Mouse (Mus musculus) induced T-regulatory cell, adult 2 months (primary cell): ENCODE results near the gene Fmn2.

Experiments used
- DNase-seq: peaks from one replicate; pipeline ENCODE4 v3.0.0-alpha.2; 2012; ENCODE audit warnings: low read depth

Fmn2 gene

DNA sequence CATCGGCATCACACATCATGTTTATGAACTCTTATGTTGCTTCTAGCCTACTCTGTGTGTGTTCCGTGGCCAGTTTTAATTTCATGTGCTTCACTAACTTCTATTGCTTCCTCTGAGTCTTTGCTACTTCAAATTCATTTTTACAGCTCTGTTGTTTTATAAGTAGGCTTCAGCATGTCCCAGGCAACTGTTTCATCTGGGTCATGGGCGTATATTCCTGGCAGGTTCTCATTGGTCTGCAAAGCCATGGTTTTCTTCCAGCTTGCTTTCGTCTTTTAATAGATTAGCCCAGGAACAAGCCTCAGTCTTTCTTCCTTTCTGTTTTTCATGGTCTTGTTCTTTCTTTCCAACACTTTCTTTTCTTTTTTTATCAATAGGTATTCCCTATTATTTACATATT is 279.4 kb downstream of the Fmn2 start:
- DNase-seq: no peak

DNA sequence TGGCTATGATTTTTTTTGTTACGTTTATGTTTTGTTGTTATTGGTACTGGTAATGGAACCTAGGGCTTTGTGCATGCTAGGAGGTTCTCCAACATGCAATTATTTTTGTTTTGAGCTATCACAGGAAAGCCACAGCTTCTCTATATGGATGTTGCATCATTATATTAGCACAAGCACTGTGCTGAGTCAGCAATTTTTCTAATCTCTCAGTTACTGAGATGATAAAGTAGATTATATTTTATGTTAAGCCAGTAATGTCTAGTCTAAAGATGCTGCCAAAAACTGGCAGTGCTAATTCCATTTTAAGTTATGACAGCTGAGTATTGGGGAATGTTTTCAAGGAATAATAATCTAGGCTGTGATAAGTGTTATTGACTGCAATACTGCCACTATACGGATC is 287.0 kb downstream of the Fmn2 start:
- DNase-seq: no peak

DNA sequence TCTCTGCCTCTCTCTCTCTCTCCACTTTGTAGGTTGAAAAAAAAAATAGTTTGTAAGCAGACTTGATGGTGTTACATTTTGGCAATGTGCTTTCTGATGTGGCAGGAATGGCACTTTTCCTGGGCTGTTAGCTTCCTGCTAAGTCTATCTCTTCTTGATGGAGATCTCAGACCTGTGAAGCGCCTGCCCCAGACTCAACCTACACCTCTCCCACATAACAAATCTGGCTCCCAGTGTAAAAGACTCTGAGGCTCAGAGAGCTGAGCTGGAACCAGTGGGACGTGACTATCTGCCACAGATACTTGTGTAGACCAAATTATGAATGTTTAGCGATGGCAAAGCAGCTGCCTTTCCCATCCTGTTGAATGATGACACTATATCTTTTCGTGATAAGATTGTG is 310.2 kb downstream of the Fmn2 start:
- no peak for DNase-seq

GRCm38 (mm10) chr1:174826562-174826961 is 324.9 kb downstream of the Fmn2 start:
- DNase-seq: no peak

DNA sequence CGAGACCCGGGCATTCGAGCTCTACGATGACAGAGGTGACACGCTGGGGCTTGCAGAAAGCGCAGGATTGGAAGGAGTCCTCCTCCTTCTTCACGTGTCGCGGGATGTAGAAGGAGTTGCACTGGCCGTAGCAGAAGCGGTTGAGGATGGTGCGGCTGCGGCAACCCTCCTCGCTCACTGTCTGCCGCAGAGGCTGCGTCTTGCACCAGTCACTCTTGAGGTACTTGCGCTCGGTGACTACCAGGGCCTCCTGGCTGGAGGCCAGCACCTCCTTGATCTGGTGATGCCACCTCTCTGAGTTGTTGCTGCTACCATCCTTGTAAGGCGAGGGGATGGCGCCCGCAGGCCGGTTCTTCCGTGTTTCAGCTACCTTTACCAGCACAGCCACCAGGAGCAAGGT is 335.2 kb downstream of the Fmn2 start:
- DNase-seq: no peak

DNA sequence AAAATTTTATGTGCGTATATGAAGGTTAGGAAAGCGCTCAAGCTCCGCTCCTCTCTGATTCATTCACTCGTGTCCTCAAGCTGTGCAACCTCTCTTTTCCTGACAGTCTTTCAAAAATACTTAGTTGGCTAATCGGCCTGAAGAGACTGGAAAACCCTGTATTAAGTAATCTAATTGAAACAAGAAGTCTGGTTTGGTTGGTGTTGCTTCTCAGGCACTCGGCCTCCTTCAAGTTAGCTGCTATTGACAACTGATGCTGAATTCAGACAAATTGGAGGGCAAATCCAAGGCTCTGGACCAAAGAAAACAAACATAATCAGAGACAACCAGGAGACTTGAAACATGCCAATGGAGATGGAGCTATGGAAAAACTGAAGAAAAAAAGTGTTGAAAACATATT is 343.2 kb downstream of the Fmn2 start:
- no peak for DNase-seq

GRCm38 (mm10) chr1:174856188-174856587 is 354.6 kb downstream of the Fmn2 start:
- DNase-seq: no peak

- DNase-seq: no peak
Observed at GRCm38 (mm10) chr1:174860407-174861118, 358.9 kb downstream of the Fmn2 start.
